Mouse (Mus musculus) cerebellum, adult 9-10 months (tissue): ENCODE measurements around the gene Ppp2r5b.

Experiments used
- DNase-seq: peaks from one replicate; pipeline ENCODE4 v3.0.0; 2022

Ppp2r5b gene

GRCm38 (mm10) chr19:6235084-6236052, at the start of gene Ppp2r5b:
Gene Ppp2r5b (minus strand): TSS chr19:6235872.
- peak; percentile 98 for DNase-seq

- no peak for DNase-seq
Measured at GRCm38 (mm10) chr19:6285226-6285625, 49.6 kb upstream of the Ppp2r5b start.

DNA sequence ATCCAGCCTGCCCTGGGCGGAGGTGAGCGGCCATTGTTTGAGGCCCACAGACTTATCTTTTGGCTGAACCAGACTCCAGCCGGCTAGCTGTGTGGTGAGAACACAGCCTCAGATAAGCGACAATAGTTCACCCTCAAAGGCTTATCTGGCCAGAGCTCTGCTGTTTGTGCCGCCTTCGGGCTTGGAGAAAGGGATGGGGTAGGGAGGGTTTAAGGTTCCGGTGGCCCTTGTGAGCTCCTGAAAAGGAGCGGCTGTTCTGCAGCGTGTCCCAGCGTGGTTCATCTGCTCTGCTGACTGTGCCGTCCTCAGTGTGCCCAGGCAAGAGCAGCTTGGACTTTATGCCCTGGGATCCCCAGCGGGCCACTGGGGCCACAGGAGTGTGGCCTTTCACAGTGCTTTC, 48.8 kb upstream of the Ppp2r5b start:
- no peak for DNase-seq

GRCm38 (mm10) chr19:6283001-6283400, 47.3 kb upstream of the Ppp2r5b start:
- DNase-seq: no peak

DNA sequence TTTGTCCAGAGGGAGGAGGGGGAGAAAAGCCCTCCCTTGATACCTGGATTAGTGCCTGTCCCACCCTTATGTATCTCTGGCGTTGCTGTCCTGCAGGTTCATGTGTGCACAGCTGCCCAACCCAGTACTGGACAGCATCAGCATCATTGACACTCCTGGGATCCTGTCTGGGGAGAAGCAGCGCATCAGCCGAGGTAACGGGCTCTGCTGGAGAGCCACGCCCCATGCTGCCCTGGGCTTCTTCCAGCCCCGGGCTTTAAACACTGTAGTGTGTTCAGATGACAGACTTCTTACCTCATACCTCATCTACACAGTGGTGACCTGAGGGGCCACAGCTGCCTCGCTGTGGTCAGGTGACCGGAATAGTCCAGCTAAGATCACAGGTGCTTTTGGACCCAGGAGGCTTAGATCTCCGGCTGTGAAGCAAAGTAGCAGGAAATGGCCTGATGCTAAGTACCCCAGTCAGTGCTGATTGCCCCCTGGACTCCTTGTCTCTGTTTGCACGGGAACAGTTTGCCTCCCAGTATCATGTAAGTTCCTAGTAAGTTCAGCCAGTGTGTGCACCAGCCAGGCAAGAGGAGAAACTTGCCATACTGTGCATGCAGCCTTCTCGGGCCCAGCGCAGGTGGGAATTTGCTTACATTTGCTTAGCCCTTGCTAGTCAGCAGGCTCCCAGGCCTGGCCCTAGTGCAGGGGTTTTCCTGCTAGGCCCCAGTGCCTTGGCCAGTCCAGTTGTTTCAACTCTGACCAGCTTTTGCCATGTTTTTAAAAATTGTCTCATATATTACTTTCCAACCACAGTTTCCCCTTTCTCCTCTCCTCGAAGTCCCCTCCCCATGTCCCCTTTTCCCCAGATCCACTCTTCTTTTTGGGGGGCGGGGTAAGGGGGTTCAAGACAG, 45.7 kb upstream of the Ppp2r5b start:
- no peak for DNase-seq

DNA sequence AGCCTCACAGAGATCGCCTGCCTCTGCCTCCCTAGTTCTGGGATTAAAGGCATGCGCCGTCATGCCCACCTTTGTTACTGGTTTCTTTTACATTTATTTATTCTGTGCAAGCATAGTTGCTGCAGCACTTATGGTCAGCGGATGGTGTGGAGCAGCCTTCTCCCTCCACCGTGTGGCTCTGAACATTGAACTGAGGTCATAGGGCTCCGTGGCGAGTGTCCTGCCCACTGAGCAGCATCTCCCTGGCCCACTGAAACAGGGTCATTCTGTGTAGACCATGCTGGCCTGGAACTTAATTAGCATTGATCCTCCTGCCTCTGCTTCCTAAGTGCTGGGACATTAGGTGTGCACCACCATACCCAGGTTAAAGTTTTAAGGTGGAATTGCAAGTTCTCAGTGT, 44.9 kb upstream of the Ppp2r5b start:
- DNase-seq: no peak

- DNase-seq: no peak
Measured at GRCm38 (mm10) chr19:6279481-6280144, 43.9 kb upstream of the Ppp2r5b start.

GRCm38 (mm10) chr19:6278439-6279073, 42.9 kb upstream of the Ppp2r5b start:
- no peak for DNase-seq

DNA sequence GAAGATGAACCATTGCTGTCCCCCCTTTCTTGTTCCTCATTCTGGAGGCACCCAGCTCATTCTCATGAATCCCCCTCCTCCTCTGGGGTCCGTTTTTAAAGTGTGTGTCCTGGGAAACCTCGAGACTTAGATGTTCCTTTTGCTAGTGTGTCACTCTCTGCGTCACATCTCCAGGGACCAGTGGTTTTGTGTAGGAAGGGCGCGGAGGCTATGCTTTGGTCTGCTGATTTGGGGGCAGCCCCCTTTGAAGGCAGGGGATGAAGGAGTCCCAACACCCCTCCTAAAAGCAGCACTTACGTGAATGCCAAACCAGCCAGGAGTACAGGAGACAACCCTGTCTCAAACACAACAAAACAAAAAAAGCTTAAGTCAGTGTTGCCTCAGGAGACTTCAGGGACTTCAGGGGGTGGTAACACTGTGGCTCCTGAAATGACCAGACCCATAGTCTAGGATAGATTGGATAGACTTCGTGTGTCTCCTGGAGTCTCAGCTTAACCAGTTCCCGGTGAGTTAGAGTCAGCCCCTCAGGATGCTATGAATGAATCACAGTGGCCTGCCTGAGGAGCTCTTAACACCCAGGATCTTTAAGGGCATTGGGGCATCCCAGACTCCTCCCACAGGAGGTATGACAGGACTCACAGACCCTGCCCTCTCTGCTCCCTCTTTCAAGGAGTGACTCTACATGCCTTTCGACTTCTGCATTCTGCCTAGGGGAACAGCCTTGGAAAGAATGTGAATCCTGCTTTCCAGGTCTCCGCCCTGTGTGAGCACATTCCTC, 42.2 kb upstream of the Ppp2r5b start:
- DNase-seq: no peak

GRCm38 (mm10) chr19:6276426-6277421, 41.1 kb upstream of the Ppp2r5b start, which contains the start of gene Ehd1:
Gene Ehd1 (plus strand): TSS chr19:6276725.
- DNase-seq: peak; percentile 98

DNA sequence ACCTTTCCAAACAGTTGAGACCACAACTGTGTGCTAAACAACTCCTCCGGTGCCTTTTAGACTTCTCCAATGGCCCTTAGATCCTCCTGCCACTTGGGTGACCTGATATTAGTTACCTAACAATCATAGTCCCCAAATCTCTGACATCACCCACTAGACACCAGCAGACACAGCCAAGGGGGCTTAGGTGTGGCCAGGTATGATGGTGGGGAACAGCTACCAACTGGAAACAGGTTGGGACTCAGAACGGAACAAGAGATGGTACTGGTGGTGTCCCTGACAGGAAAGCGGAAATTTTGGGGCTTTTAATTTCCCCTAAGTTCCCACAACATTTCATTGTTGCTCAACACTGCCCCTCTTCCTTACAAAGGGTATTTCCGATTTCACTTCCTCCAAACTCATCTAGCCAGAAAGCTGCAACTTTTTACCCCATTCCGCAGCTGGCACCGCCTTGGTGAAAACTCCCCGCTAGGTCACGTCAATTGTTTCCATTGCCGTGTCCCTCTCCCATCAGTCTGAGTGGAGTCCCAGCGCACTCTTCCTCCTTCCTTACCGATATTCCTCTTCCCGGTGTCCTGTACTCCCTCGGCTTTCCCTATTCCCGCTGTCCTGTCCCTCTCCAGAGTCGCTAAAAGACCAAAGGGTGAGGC, 40.2 kb upstream of the Ppp2r5b start:
- DNase-seq: no peak

- DNase-seq: no peak
Measured at GRCm38 (mm10) chr19:6273998-6274608, 38.4 kb upstream of the Ppp2r5b start.

GRCm38 (mm10) chr19:6273592-6273991, 37.9 kb upstream of the Ppp2r5b start:
- no peak for DNase-seq

DNA sequence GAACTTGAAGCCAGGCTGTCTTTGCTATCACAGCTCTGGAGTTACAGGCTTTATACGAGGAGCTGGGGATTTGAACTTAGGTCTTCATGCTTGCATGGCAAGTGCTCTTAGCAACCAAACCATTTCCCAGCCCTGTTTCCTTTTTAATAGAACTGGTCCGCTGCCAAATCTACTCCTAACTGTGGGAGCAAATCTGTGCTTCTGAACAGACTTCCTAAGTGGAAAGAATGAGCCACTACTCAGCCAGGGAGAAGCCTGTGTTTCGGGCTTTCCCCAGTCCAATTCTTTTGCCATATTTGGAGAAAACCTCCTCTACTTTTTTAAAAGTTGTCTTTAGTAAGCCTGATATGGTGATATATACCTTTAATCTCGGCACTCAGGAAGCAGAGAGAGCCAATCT, 37.1 kb upstream of the Ppp2r5b start:
- DNase-seq: peak; percentile 64

DNA sequence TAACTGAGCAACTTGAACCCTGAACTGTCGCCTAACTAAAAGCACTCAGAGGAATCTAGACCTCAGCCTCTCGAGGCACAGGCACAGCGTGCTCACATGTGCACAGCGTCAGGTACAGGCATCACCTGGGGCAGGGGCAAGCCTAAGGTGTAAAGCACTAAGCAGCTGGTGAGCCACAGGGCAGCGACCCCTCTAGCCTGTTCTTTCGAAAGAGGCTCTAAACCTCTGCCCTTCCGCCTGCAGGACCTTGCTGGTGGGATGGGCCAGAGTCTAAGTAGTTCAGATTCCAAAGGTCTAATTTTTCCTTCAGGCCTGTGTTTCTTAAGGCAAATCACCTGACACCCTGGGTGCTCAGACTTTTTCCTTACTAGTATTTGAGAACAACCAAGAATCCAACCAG, 36.4 kb upstream of the Ppp2r5b start:
- peak; percentile 43 for DNase-seq

GRCm38 (mm10) chr19:6271206-6271605, 35.5 kb upstream of the Ppp2r5b start:
- no peak for DNase-seq

DNA sequence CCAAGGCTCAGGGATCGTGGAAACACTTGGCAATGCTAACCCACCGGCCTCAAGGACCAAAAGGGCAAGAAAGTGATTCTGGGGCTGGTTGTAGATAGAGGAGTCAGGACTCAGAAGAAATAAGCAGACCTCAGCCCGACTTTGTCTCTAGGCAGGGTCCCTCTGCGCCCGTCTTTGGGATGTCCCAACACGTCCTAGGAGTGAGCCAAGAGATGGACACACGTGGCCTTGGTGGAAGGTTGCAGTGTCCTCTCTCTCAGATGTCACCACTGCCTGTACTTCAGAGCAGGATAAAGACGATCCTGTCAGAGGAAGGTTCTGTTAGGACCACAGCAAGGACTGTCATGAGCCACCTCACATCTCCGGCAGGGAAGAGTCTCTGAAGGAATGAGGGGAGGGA, 35.0 kb upstream of the Ppp2r5b start:
- no peak for DNase-seq

- no peak for DNase-seq
Measured at GRCm38 (mm10) chr19:6269798-6270475, 34.3 kb upstream of the Ppp2r5b start.

DNA sequence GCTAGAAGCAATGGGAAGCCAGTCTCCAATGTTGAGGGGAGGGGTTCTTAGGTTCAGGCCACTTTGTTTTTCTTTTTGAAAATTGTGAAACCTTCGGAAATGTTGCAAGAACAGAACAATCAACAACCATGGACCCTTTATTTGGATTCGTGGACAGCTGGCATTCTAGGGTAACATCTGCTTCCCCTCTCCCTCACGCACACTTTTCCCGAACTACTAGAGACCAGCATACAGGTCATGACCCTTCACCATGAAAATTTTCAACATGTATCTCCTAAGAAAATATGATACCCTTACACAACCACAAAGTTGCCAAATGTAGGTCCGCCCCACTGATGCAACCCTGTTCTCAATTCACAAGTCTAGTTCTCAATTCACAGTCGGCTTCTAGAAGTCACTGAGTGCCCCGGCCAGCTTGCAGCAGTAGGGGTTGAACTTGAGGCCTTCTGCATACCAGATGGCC, 33.0 kb upstream of the Ppp2r5b start:
- DNase-seq: peak; percentile 57
